Mouse (Mus musculus) intestine, embryonic 14.5 days (tissue): ENCODE measurements around the gene Olfr353. TPM values are rescaled to one million over a fixed set of nuclear protein-coding genes. Genes with fewer than 3 reads are reported as not detected.

Experiments
- ATAC-seq: fragments of 200-750 bp; cut with Nextera tagmentation; replicated peaks from 2 replicates; pipeline ENCODE4 v1.8.0; 2017; ENCODE audit warnings: low read depth, moderate number of reproducible peaks, moderate TSS enrichment, moderate library complexity; ENCODE audit not compliant: low FRiP score, low TSS enrichment
- DNase-seq: peaks from one replicate; pipeline ENCODE4 v3.0.0-alpha.2; 2018; ENCODE audit warnings: low spot score
- H3K27ac ChIP-seq: fragments of 300-500 bp; sonication (generic); 2 replicates; pipeline ENCODE4 v1.5.1; 2014; ENCODE audit warnings: low read depth, mild to moderate bottlenecking, control low read depth
- H3K27me3 ChIP-seq: fragments of 300-500 bp; sonication (generic); replicated peaks from 2 replicates; pipeline ENCODE4 v1.6.1; 2014; ENCODE audit warnings: low read length, control low read depth; ENCODE audit not compliant: control insufficient read depth, insufficient read depth
- H3K36me3 ChIP-seq: fragments of 300-500 bp; sonication (generic); 2 replicates; pipeline ENCODE4 v1.6.1; 2014; ENCODE audit warnings: low read length, control low read depth; ENCODE audit not compliant: control insufficient read depth, insufficient read depth
- H3K4me1 ChIP-seq: fragments of 300-500 bp; sonication (generic); replicated peaks from 2 replicates; pipeline ENCODE4 v1.6.1; 2014; ENCODE audit warnings: low read length, control low read depth, mixed read lengths; ENCODE audit not compliant: control insufficient read depth, insufficient read depth
- H3K4me2 ChIP-seq: fragments of 300-500 bp; sonication (generic); 2 replicates; pipeline ENCODE4 v1.6.1; 2014; ENCODE audit warnings: low read length
- H3K4me3 ChIP-seq: fragments of 300-500 bp; sonication (generic); 2 replicates; pipeline ENCODE4 v1.5.1; 2014; ENCODE audit warnings: low read depth, low read length, control low read depth, mixed read lengths
- H3K9ac ChIP-seq: fragments of 300-500 bp; sonication (generic); 2 replicates; pipeline ENCODE4 v1.6.1; 2014; ENCODE audit warnings: mild to moderate bottlenecking, low read length
- H3K9me3 ChIP-seq: fragments of 300-500 bp; sonication (generic); 2 replicates; pipeline ENCODE4 v1.6.1; 2016; ENCODE audit warnings: low read length, control low read depth; ENCODE audit not compliant: control insufficient read depth
- WGBS: fragments of 180-500 bp; shearing (Covaris S2); extraction: QIAGEN DNeasy Blood & Tissue Kit; methylation state at CpG from one replicate; pipeline ENCODE4 v1.1.7; 2014; 5-methylcytosine and 5-hydroxymethylcytosine counted together
- polyA plus RNA-seq: library from polyadenylated mRNA; unstranded; fragments of >200 nt; fragmentation: Nextera tagmentation; extraction: Ambion mirVana; gene quantifications from 2 replicates; pipeline ENCODE4 v1.2.1, GENCODE M21; 2014

Gene Olfr353
- polyA plus RNA-seq = not detected in 2 replicates

DNA sequence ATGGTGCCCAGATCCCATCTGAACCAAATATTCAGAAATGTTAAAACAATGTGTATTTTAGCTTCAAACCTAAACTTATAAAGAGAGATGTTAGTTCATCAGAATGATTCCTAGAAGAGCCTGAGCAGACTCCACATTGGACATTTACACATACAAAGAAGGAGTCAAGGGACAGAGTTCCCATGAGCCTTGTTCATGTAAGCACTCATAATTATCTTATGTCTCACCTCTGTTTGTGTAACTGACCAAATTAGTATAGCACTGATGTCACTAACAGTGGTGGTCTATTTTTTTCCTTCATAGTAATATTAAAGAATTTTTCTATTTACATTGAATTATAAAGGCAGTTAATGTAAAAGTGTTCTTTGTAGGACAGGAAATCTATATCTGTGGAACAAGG, at the start of gene Olfr353:
Olfr353 (minus strand) TSS at position 101 of the 400 bp plus-strand sequence.
- no peaks in the 10 kb centered on the region for H3K4me1 ChIP-seq

DNA sequence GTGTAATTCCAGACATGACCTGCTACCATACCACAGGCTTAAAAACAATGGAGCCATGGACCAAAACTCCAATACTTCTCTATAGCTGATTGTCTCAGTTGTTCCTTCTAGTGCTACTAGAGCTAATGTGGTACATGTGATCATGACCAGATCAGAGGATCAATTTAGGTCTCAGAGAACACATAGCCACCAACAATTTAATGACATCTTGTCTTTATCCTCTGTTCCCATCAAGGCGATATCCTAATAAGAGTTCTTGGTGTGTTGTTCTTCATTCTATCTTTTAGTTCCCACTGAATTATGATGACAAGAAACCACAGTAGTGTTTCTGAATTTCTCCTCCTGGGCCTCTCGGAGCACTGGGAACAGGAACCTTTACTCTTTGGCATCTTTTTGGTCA, 44.1 kb upstream of the Olfr353 start, which contains the start of gene Olfr356:
Olfr356 (plus strand) TSS at position 301 of the 400 bp plus-strand sequence.
- Histone ChIP-seq H3K27me3 (no peaks in the 10 kb centered on the region), H3K9me3 (no peaks in the 10 kb centered on the region), H3K27ac (no peak within 1 kb of the TSS), H3K36me3 (no peaks in the 10 kb centered on the region), H3K9ac (no peak within 1 kb of the TSS), H3K4me3 (no peak within 1 kb of the TSS), H3K4me2 (no peak within 1 kb of the TSS), H3K4me1 (no peaks in the 10 kb centered on the region)
- WGBS = 70% methylated on average over 2 of the region's 2 CpGs
- no peak for DNase-seq
- ATAC-seq = no peak

More for the DNA sequence above, at the start of gene Olfr353:
- Histone ChIP-seq H3K4me3 (no peak within 1 kb of the TSS), H3K27me3 (no peaks in the 10 kb centered on the region), H3K9ac (no peak within 1 kb of the TSS), H3K27ac (no peak within 1 kb of the TSS), H3K9me3 (no peaks in the 10 kb centered on the region), H3K4me2 (no peak within 1 kb of the TSS), H3K36me3 (no peaks in the 10 kb centered on the region)
- ATAC-seq (no peak), DNase-seq (no peak)

DNA sequence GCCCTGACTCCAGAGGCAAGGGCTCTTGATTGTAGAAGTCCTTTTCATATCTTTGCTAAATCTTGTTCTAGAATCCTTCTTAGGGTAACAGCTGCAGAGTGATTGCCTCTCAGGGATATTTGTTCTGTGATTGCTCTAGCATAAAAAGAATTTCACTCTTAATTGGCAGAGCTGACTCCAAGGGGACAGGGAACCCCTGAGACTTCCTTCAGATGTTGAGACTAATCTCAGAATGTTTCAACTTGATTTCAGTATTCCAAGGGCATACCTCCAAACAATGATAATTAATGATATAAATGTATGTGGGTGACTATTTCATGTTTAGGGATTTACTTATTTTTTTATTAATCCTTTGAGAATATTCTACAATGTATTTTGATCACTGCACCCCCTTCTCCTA, 36.1 kb upstream of the Olfr353 start, which contains the start of gene Olfr355:
Olfr355 (minus strand) TSS at position 101 of the 400 bp plus-strand sequence.
- no peak within 1 kb of the TSS for H3K4me3 ChIP-seq
- H3K4me1 ChIP-seq = no peaks in the 10 kb centered on the region
- no peak for DNase-seq
- no peaks in the 10 kb centered on the region for H3K36me3 ChIP-seq
- no peak within 1 kb of the TSS for H3K4me2 ChIP-seq
- H3K27me3 ChIP-seq = no peaks in the 10 kb centered on the region
- no peak within 1 kb of the TSS for H3K27ac ChIP-seq
- H3K9me3 ChIP-seq = no peaks in the 10 kb centered on the region
- H3K9ac ChIP-seq = no peak within 1 kb of the TSS
- no peak for ATAC-seq

DNA sequence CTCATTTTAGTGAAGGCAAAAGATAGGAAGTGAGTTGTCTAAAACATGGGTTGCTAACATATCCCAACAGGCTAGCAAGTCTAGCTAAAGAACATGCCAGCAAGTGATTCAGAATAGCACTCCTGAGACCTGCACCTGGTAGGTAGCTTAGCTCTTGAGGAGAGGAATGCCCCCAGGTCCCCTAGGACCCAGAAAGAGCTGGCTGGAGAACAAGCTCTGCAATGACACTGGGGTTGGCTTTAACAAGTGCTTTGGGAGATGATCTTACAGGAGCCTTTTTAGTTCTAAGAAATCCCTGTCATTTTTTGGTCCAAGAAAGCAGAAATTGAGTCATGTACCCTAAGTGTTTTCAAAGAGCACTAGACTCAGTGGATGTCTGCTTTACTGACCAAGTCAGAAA, 12.6 kb upstream of the Olfr353 start, which contains the start of gene Olfr354:
Olfr354 (plus strand) TSS at position 301 of the 400 bp plus-strand sequence.
- Histone ChIP-seq H3K4me3 (no peak within 1 kb of the TSS), H3K9ac (no peak within 1 kb of the TSS), H3K4me2 (no peak within 1 kb of the TSS), H3K4me1 (no peaks in the 10 kb centered on the region), H3K27ac (no peak within 1 kb of the TSS), H3K36me3 (no peaks in the 10 kb centered on the region), H3K27me3 (no peaks in the 10 kb centered on the region), H3K9me3 (no peaks in the 10 kb centered on the region)
- DNase-seq (no peak), ATAC-seq (no peak)

- no peak overlapping the region for H3K9ac ChIP-seq
- no peaks in the 10 kb centered on the region for H3K4me1 ChIP-seq
- ATAC-seq (no peak), DNase-seq (no peak)
- H3K27me3 ChIP-seq = no peaks in the 10 kb centered on the region
- no peaks in the 10 kb centered on the region for H3K36me3 ChIP-seq
- H3K27ac ChIP-seq = no peak overlapping the region
- no peak overlapping the region for H3K4me2 ChIP-seq
- H3K4me3 ChIP-seq = no peak overlapping the region
- H3K9me3 ChIP-seq = no peaks in the 10 kb centered on the region
Observed at GRCm38 (mm10) chr2:36897114-36897513, 4.4 kb upstream of the Olfr353 start.

- WGBS = 91% methylated on average over 1 of the region's 1 CpGs
- Histone ChIP-seq H3K9ac (no peak within 1 kb of the TSS), H3K27ac (no peak within 1 kb of the TSS), H3K9me3 (0 out of 2 replicates have a peak, but pooled peaks cover 4% of the 10 kb centered on the region), H3K4me2 (no peak within 1 kb of the TSS), H3K4me3 (no peak within 1 kb of the TSS), H3K27me3 (no peaks in the 10 kb centered on the region), H3K36me3 (no peaks in the 10 kb centered on the region), H3K4me1 (no peaks in the 10 kb centered on the region)
- ATAC-seq = no peak
- no peak for DNase-seq
Observed at GRCm38 (mm10) chr2:36868160-36868559, 24.6 kb downstream of the Olfr353 start, which contains the start of gene Olfr352. Gene Olfr352 (plus strand): TSS chr2:36868460.

DNA sequence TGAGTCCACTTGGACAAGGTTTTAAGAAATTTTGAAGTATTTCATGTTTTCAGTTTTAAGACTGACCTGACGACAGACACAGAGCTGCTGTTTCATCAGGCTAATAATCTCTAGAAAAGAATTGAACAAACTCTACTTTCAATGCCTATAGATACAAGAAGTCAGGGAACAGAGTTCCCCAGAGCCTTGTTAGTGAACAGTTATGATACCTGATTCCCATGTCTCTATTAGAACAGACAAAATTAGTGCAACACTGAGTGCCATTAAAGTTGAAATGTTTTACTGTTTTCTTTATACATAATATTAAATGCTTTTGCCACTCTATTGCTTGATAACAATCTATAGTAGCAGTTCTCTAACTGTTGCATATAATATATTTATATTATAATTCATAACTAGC, 30.2 kb downstream of the Olfr353 start, which contains the start of gene Olfr351:
Olfr351 (minus strand) TSS at position 101 of the 400 bp plus-strand sequence.
- no peak for DNase-seq
- no peaks in the 10 kb centered on the region for H3K27me3 ChIP-seq
- H3K36me3 ChIP-seq = no peaks in the 10 kb centered on the region
- H3K27ac ChIP-seq = no peak within 1 kb of the TSS
- H3K4me3 ChIP-seq = no peak within 1 kb of the TSS
- no peak within 1 kb of the TSS for H3K9ac ChIP-seq
- no peak for ATAC-seq
- WGBS = 92% methylated on average over 1 of the region's 1 CpGs
- H3K9me3 ChIP-seq = 0 out of 2 replicates have a peak, but pooled peaks cover 4% of the 10 kb centered on the region
- no peak within 1 kb of the TSS for H3K4me2 ChIP-seq
- no peaks in the 10 kb centered on the region for H3K4me1 ChIP-seq

DNA sequence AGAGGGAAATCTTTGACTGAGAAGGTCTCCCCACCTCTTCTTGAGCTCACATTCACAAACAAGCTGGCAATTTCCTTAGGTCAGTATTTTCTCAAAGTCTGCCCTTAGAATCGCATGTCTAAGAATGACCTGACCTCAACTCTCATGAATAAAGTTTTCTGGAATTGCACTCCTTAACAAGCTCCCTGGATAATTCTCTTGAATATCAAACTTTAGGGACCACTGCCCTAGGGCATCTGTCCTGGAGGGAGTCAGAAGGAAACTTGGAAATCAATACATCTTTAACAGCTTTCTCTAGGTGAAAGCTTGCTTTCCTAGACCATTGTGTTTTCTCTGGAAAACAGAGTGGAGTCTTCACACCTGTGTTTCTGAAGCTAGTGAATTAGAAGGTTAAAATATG, 46.7 kb downstream of the Olfr353 start, which contains the start of gene Olfr350:
Olfr350 (plus strand) TSS at position 301 of the 400 bp plus-strand sequence.
- ATAC-seq (no peak), DNase-seq (no peak)
- H3K4me2 ChIP-seq = no peak within 1 kb of the TSS
- H3K9me3 ChIP-seq = no peaks in the 10 kb centered on the region
- H3K4me1 ChIP-seq = no peaks in the 10 kb centered on the region
- WGBS = 81% methylated on average over 1 of the region's 1 CpGs
- H3K27ac ChIP-seq = no peak within 1 kb of the TSS
- H3K36me3 ChIP-seq = no peaks in the 10 kb centered on the region
- no peak within 1 kb of the TSS for H3K4me3 ChIP-seq
- H3K27me3 ChIP-seq = no peaks in the 10 kb centered on the region
- H3K9ac ChIP-seq = no peak within 1 kb of the TSS
